Mouse (Mus musculus) embryonic facial prominence, embryonic 14.5 days (tissue): ENCODE data around the gene Scin. TPM values are rescaled to one million over a fixed set of nuclear protein-coding genes. Genes with fewer than 3 reads are reported as not detected.

Source experiments
- ATAC-seq: fragments of 200-750 bp; cut with Nextera tagmentation; 2 replicates; pipeline ENCODE4 v1.8.0; 2017; ENCODE audit warnings: low read depth, moderate number of reproducible peaks, moderate TSS enrichment
- DNase-seq: peaks from one replicate; pipeline ENCODE4 v3.0.0-alpha.2; 2015; ENCODE audit warnings: low spot score
- H3K27ac ChIP-seq: fragments of 300-500 bp; sonication (generic); replicated peaks from 2 replicates; pipeline ENCODE4 v1.5.1; 2014; ENCODE audit warnings: low read depth, mild to moderate bottlenecking, low read length, moderate library complexity
- H3K27me3 ChIP-seq: fragments of 300-500 bp; sonication (generic); replicated peaks from 2 replicates; pipeline ENCODE4 v1.6.1; 2014; ENCODE audit warnings: low read length; ENCODE audit not compliant: control insufficient read depth, insufficient read depth
- H3K36me3 ChIP-seq: fragments of 300-500 bp; sonication (generic); 2 replicates; pipeline ENCODE4 v1.6.1; 2014; ENCODE audit warnings: low read length, mixed read lengths; ENCODE audit not compliant: control insufficient read depth, insufficient read depth
- H3K4me1 ChIP-seq: fragments of 300-500 bp; sonication (generic); 2 replicates; pipeline ENCODE4 v1.6.1; 2014; ENCODE audit warnings: antibody characterized with exemption, low read length; ENCODE audit not compliant: control insufficient read depth, insufficient read depth
- H3K4me2 ChIP-seq: fragments of 300-500 bp; sonication (generic); 2 replicates; pipeline ENCODE4 v1.6.1; 2014; ENCODE audit warnings: low read depth, mild to moderate bottlenecking, low read length, moderate library complexity, mixed read lengths
- H3K4me3 ChIP-seq: fragments of 300-500 bp; sonication (generic); 2 replicates; pipeline ENCODE4 v1.5.1; 2014; ENCODE audit warnings: low read depth, mild to moderate bottlenecking, low read length
- H3K9ac ChIP-seq: fragments of 300-500 bp; sonication (generic); 2 replicates; pipeline ENCODE4 v1.6.1; 2014; ENCODE audit warnings: low read depth, mild to moderate bottlenecking, low read length, moderate library complexity, mixed read lengths
- H3K9me3 ChIP-seq: fragments of 300-500 bp; sonication (generic); 2 replicates; pipeline ENCODE4 v1.6.1; 2016; ENCODE audit warnings: low read length; ENCODE audit not compliant: control insufficient read depth
- WGBS: fragments of 180-500 bp; shearing (Covaris S2); extraction: QIAGEN DNeasy Blood & Tissue Kit; methylation state at CpG from one replicate; pipeline ENCODE4 v1.1.7; 2014; 5-methylcytosine and 5-hydroxymethylcytosine counted together
- polyA plus RNA-seq: library from polyadenylated mRNA; unstranded; fragments of >200 nt; fragmentation: Nextera tagmentation; extraction: Ambion mirVana; gene quantifications from 2 replicates; pipeline ENCODE4 v1.2.1, GENCODE M21; 2014

The Scin gene
- polyA plus RNA-seq, 1 experiment from 2014 or later: 4.7 TPM

DNA sequence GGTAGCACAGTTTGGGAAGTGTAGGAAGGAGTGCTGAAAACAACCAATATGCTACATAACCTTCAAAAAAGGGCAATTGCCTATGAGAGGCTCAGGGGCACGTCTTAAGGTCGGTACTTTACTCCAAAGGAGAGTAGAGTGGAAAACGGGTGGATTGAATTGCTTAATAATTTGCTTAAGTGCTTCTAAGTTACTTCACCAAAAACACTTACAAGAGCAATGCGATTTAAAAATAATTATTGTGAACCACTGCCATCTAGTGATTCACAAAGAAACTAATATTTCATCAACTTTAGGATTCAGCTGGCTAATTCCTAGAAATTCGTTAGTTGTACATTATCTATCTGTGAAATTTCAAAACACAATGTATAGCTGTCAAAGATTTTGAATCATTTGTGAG lies 60.4 kb downstream of the Scin start:
- no peak overlapping the region for H3K27ac ChIP-seq
- peak; percentile 26 for DNase-seq
- H3K4me2 ChIP-seq: no peak overlapping the region
- H3K4me1 ChIP-seq: no peaks in the 10 kb centered on the region
- no peaks in the 10 kb centered on the region for H3K36me3 ChIP-seq
- H3K9ac ChIP-seq: no peak overlapping the region
- H3K9me3 ChIP-seq: no peaks in the 10 kb centered on the region
- ATAC-seq: no peak
- 63% methylated on average over 5 of the region's 5 CpGs for WGBS
- H3K4me3 ChIP-seq: no peak overlapping the region
- H3K27me3 ChIP-seq: no peaks in the 10 kb centered on the region

GRCm38 (mm10) chr12:40047024-40047423 lies 87.0 kb downstream of the Scin start:
- Histone ChIP-seq H3K4me1 (no peaks in the 10 kb centered on the region), H3K9ac (no peak overlapping the region), H3K9me3 (no peaks in the 10 kb centered on the region), H3K4me2 (no peak overlapping the region), H3K27ac (no peak overlapping the region), H3K36me3 (no peaks in the 10 kb centered on the region), H3K4me3 (no peak overlapping the region), H3K27me3 (no peaks in the 10 kb centered on the region)
- ATAC-seq (no peak), DNase-seq (no peak)
- 56% methylated on average over 1 of the region's 1 CpGs for WGBS

DNA sequence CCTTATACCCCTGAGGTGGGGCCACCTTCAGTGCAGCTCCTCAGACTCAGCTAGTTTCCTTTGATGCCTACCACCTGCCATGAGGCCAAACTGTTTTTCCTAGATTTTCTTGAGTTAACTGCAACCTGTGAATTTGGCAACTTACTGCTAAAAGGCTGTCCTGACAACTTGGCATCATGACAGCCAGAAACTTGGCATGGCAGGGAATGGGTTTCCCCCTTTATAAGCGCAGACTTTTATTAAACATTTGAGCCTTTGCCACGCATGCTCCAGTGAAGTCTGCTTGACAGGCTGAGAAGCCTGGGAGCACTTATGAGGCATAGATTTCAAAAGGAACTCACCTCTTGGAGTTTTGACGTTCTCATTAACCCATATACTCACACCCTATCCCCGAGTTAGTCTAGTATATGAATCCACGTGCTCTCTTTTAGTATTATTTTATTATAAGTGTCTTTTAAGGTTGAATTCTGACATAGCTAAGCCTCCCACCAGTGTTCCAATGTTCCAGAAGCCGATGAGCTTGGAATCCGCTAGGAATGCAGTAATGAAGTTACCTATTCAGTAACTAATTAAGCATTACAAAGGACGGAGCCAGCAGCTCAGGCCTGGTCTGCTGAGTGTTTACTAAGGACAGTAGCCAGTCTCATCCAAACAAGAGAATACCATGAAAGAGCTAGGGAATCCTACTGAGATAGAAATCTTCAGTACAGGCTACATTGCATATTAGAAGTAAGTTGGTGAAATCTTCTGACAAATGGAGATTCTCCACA lies 90.0 kb downstream of the Scin start:
- no peaks in the 10 kb centered on the region for H3K27me3 ChIP-seq
- ATAC-seq (no peak), DNase-seq (no peak)
- H3K9me3 ChIP-seq: no peaks in the 10 kb centered on the region
- H3K27ac ChIP-seq: no peak overlapping the region
- WGBS: 80% methylated on average over 8 of the region's 8 CpGs
- H3K9ac ChIP-seq: no peak overlapping the region
- no peak overlapping the region for H3K4me2 ChIP-seq
- no peak overlapping the region for H3K4me3 ChIP-seq
- no peaks in the 10 kb centered on the region for H3K36me3 ChIP-seq
- H3K4me1 ChIP-seq: no peaks in the 10 kb centered on the region

- Histone ChIP-seq H3K4me2 (no peak overlapping the region), H3K36me3 (no peaks in the 10 kb centered on the region), H3K27me3 (no peaks in the 10 kb centered on the region), H3K9ac (no peak overlapping the region), H3K4me1 (0 out of 2 replicates have a peak, but pooled peaks cover 6% of the 10 kb centered on the region), H3K9me3 (no peaks in the 10 kb centered on the region), H3K27ac (no peak overlapping the region), H3K4me3 (no peak overlapping the region)
- peak; percentile 63 for DNase-seq
- no peak for ATAC-seq
These were observed 94.0 kb downstream of the Scin start for GRCm38 (mm10) chr12:40040067-40040466.

- ATAC-seq (peak; percentile 88), DNase-seq (peak; percentile 87)
- Histone ChIP-seq H3K4me2 (peak within 1 kb of the TSS; percentile 62), H3K36me3 (no peaks in the 10 kb centered on the region), H3K9me3 (no peaks in the 10 kb centered on the region), H3K27ac (peak within 1 kb of the TSS; percentile 90), H3K4me3 (peak within 1 kb of the TSS; percentile 82), H3K4me1 (0 out of 2 replicates have a peak, but pooled peaks cover 6% of the 10 kb centered on the region), H3K27me3 (no peaks in the 10 kb centered on the region), H3K9ac (peak within 1 kb of the TSS; percentile 85)
- WGBS: under 1% methylated on average over 44 of the region's 68 CpGs
These were observed 96.1 kb downstream of the Scin start, which contains the start of gene Arl4a for GRCm38 (mm10) chr12:40037876-40038463. TSS of gene Arl4a (minus strand) at chr12:40038025.

DNA sequence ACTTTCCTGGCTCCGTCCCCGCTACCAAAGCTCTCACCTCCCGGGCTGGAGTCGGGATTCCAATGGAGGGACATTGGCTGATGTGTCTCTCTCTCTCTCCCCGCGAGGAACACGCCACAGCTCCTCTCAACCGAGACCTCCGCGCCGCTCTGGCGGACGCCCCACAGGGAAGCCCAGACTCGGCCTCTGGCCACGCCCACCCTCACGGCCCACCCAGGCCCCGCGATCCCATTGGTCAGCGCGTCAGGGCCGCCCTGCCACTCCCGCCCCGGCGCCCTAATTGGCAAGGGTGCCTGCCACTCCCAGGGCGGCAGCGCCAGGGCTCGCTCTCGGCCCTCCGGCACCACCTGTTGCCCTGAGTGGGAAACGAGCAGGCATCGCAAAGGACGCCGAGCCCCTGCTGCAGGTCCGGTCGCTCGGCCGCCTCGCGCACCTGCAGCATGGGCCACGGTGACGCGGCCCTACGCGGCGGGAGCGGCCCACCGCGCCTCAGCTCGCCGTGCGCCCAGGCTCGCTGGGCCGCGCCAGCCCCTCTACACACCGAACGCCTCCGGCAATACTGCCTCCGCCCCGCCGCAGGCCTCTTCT lies 96.7 kb downstream of the Scin start:
- peak overlapping the region; percentile 62 for H3K4me2 ChIP-seq
- H3K36me3 ChIP-seq: no peaks in the 10 kb centered on the region
- 0 out of 2 replicates have a peak, but pooled peaks cover 6% of the 10 kb centered on the region for H3K4me1 ChIP-seq
- peak; percentile 98 for DNase-seq
- H3K27ac ChIP-seq: peak overlapping the region; percentile 90
- H3K9me3 ChIP-seq: no peaks in the 10 kb centered on the region
- H3K4me3 ChIP-seq: peak overlapping the region; percentile 82
- H3K27me3 ChIP-seq: no peaks in the 10 kb centered on the region
- WGBS: under 1% methylated on average over 25 of the region's 60 CpGs
- peak overlapping the region; percentile 85 for H3K9ac ChIP-seq
- peak; percentile 97 for ATAC-seq

DNA sequence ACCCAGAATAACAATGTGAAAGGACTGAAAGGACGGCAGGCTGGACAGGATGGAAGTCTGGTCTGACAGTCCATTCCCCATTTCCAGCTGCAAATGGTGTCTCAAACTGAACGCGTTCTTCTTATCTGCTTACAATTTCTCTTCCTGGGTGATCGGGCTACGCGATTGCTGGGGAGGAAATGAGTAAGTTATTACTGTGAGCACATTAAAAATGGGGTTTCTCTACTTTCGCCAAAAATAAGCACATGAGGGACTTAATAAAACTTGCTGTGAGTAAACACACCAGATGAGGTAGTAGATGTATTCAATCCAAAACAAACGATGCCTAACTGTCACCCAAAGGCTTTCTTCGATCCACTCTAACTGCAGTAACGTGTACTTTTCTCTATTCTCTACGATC lies 97.4 kb downstream of the Scin start:
- Histone ChIP-seq H3K9me3 (peaks cover under 1% of the 10 kb centered on the region; the same call in 1 of the 2 replicates), H3K4me2 (peak overlapping the region; percentile 62), H3K9ac (peak overlapping the region; percentile 85), H3K27ac (peak overlapping the region; percentile 86), H3K4me3 (peak overlapping the region; percentile 82), H3K27me3 (no peaks in the 10 kb centered on the region), H3K4me1 (0 out of 2 replicates have a peak, but pooled peaks cover 6% of the 10 kb centered on the region), H3K36me3 (no peaks in the 10 kb centered on the region)
- ATAC-seq (no peak), DNase-seq (peak; percentile 20)
- 4% methylated on average over 11 of the region's 11 CpGs for WGBS

DNA sequence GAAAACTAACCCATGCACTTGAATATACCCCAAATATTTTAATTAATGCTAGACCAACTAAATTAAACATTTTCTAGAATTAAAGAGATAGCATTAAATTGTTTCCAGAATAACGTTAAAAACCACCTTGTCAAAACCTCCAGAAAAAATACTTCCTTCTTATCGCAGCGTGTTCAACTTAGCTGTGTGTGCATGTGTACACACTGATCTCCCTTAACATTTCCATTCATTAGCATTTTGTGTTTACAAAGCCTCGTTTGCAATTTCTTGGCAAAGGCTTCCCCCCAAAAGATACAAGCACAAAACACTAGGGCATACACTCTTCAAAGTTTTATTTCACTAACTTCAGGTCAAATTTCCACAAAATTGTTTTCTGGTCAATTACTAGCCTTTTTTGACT lies 98.5 kb downstream of the Scin start:
- H3K4me1 ChIP-seq: 0 out of 2 replicates have a peak, but pooled peaks cover 6% of the 10 kb centered on the region
- H3K9me3 ChIP-seq: peaks cover 8% of the 10 kb centered on the region; the same call in 1 of the 2 replicates
- peak overlapping the region; percentile 82 for H3K4me3 ChIP-seq
- H3K36me3 ChIP-seq: no peaks in the 10 kb centered on the region
- H3K27me3 ChIP-seq: no peaks in the 10 kb centered on the region
- ATAC-seq (no peak), DNase-seq (no peak)
- H3K4me2 ChIP-seq: peak overlapping the region; percentile 62
- WGBS: 74% methylated on average over 4 of the region's 4 CpGs
- no peak overlapping the region for H3K9ac ChIP-seq
- no peak overlapping the region for H3K27ac ChIP-seq
